Mouse (Mus musculus) neural tube, embryonic 14.5 days (tissue): ENCODE measurements at regions not wholly inside any gene's neighbourhood (a gene's known extent, or its start where the extent isn't known, plus 50 kb on each side); places are given as distances from the start of the nearest gene placed in this dataset.

Experiments used
- ATAC-seq: fragments of 200-750 bp; cut with Nextera tagmentation; 2 replicates; pipeline ENCODE4 v1.8.0; 2017; ENCODE audit warnings: low read depth, mild to moderate bottlenecking, moderate TSS enrichment, moderate library complexity
- H3K27ac ChIP-seq: fragments of 300-500 bp; sonication (generic); 2 replicates; pipeline ENCODE4 v1.5.1; 2014; ENCODE audit warnings: low read depth, mild to moderate bottlenecking, control low read depth, low read length, moderate library complexity, mixed read lengths
- H3K27me3 ChIP-seq: fragments of 300-500 bp; sonication (generic); 2 replicates; pipeline ENCODE4 v1.6.1; 2014; ENCODE audit warnings: low read length; ENCODE audit not compliant: control insufficient read depth, insufficient read depth
- H3K36me3 ChIP-seq: fragments of 300-500 bp; sonication (generic); 2 replicates; pipeline ENCODE4 v1.6.1; 2014; ENCODE audit warnings: low read length, mixed read lengths; ENCODE audit not compliant: control insufficient read depth, insufficient read depth
- H3K4me1 ChIP-seq: fragments of 300-500 bp; sonication (generic); 2 replicates; pipeline ENCODE4 v1.6.1; 2014; ENCODE audit warnings: low read length; ENCODE audit not compliant: control insufficient read depth, insufficient read depth
- H3K4me2 ChIP-seq: fragments of 300-500 bp; sonication (generic); 2 replicates; pipeline ENCODE4 v1.6.1; 2014; ENCODE audit warnings: mild to moderate bottlenecking, low read depth, low read length, control low read depth
- H3K4me3 ChIP-seq: fragments of 300-500 bp; sonication (generic); 2 replicates; pipeline ENCODE4 v1.5.1; 2014; ENCODE audit warnings: low read depth, low read length, control low read depth, mixed read lengths
- H3K9ac ChIP-seq: fragments of 300-500 bp; sonication (generic); replicated peaks from 2 replicates; pipeline ENCODE4 v1.6.1; 2014; ENCODE audit warnings: low read depth, mild to moderate bottlenecking, control low read depth, low read length, mixed read lengths
- H3K9me3 ChIP-seq: fragments of 300-500 bp; sonication (generic); 2 replicates; pipeline ENCODE4 v1.6.1; 2016; ENCODE audit warnings: low read length; ENCODE audit not compliant: control insufficient read depth
- WGBS: fragments of 180-500 bp; shearing (Covaris S2); extraction: QIAGEN DNeasy Blood & Tissue Kit; methylation state at CpG from one replicate; pipeline ENCODE4 v1.1.7; 2014; 5-methylcytosine and 5-hydroxymethylcytosine counted together

GRCm38 (mm10) chr7:71648314-71648713, 297.0 kb upstream of the Gm10295 start:
- Histone ChIP-seq H3K4me3 (no peak overlapping the region), H3K36me3 (no peaks in the 10 kb centered on the region), H3K4me1 (no peaks in the 10 kb centered on the region), H3K27me3 (no peaks in the 10 kb centered on the region), H3K9me3 (no peaks in the 10 kb centered on the region), H3K9ac (no peak overlapping the region), H3K27ac (no peak overlapping the region), H3K4me2 (no peak overlapping the region)
- ATAC-seq: no peak
- 68% methylated on average over 6 of the region's 6 CpGs for WGBS

- no peaks in the 10 kb centered on the region for H3K4me1 ChIP-seq
- WGBS: 88% methylated on average over 3 of the region's 3 CpGs
These were observed 295.7 kb upstream of the Gm10295 start for GRCm38 (mm10) chr7:71646944-71647343.

GRCm38 (mm10) chr7:71623048-71623447, 271.8 kb upstream of the Gm10295 start:
- Histone ChIP-seq H3K27ac (no peak overlapping the region), H3K4me2 (peak overlapping the region; percentile 42), H3K4me3 (peak overlapping the region; percentile 12; the same call in 1 of the 2 replicates), H3K9me3 (no peaks in the 10 kb centered on the region), H3K4me1 (0 out of 2 replicates have a peak, but pooled peaks cover 3% of the 10 kb centered on the region), H3K9ac (no peak overlapping the region; the same call in 1 of the 2 replicates), H3K36me3 (no peaks in the 10 kb centered on the region), H3K27me3 (no peaks in the 10 kb centered on the region)
- ATAC-seq: peak; percentile 61
- WGBS: 14% methylated on average over 13 of the region's 13 CpGs

More at GRCm38 (mm10) chr7:71646944-71647343, 295.7 kb upstream of the Gm10295 start:
- Histone ChIP-seq H3K4me3 (no peak overlapping the region), H3K9ac (no peak overlapping the region), H3K4me2 (no peak overlapping the region), H3K27me3 (no peaks in the 10 kb centered on the region), H3K27ac (no peak overlapping the region), H3K9me3 (no peaks in the 10 kb centered on the region), H3K36me3 (no peaks in the 10 kb centered on the region)
- no peak for ATAC-seq

- no peak for ATAC-seq
- Histone ChIP-seq H3K27me3 (no peaks in the 10 kb centered on the region), H3K4me2 (no peak overlapping the region), H3K36me3 (no peaks in the 10 kb centered on the region), H3K4me1 (no peaks in the 10 kb centered on the region), H3K4me3 (no peak overlapping the region), H3K27ac (no peak overlapping the region), H3K9me3 (no peaks in the 10 kb centered on the region), H3K9ac (no peak overlapping the region)
- WGBS: 61% methylated on average over 2 of the region's 2 CpGs
These were observed 251.9 kb upstream of the Gm10295 start for GRCm38 (mm10) chr7:71603159-71603558.

- Histone ChIP-seq H3K27ac (no peak overlapping the region), H3K36me3 (no peaks in the 10 kb centered on the region), H3K27me3 (no peaks in the 10 kb centered on the region), H3K9ac (no peak overlapping the region), H3K9me3 (no peaks in the 10 kb centered on the region), H3K4me3 (no peak overlapping the region), H3K4me2 (no peak overlapping the region), H3K4me1 (no peaks in the 10 kb centered on the region)
- 91% methylated on average over 3 of the region's 3 CpGs for WGBS
- ATAC-seq: no peak
These were observed 245.5 kb upstream of the Gm10295 start for GRCm38 (mm10) chr7:71596780-71597179.

- 75% methylated on average over 5 of the region's 5 CpGs for WGBS
- H3K36me3 ChIP-seq: no peaks in the 10 kb centered on the region
- no peaks in the 10 kb centered on the region for H3K9me3 ChIP-seq
- no peaks in the 10 kb centered on the region for H3K27me3 ChIP-seq
- no peaks in the 10 kb centered on the region for H3K4me1 ChIP-seq
- H3K4me2 ChIP-seq: no peak overlapping the region
- H3K4me3 ChIP-seq: no peak overlapping the region
- no peak overlapping the region for H3K27ac ChIP-seq
- no peak for ATAC-seq
- no peak overlapping the region for H3K9ac ChIP-seq
These were observed 236.3 kb upstream of the Gm10295 start for GRCm38 (mm10) chr7:71587626-71588025.

GRCm38 (mm10) chr7:71583443-71584055, 232.3 kb upstream of the Gm10295 start:
- no peak overlapping the region for H3K4me3 ChIP-seq
- WGBS: 30% methylated on average over 1 of the region's 1 CpGs
- no peak overlapping the region for H3K27ac ChIP-seq
- H3K9ac ChIP-seq: no peak overlapping the region
- H3K4me2 ChIP-seq: no peak overlapping the region
- H3K4me1 ChIP-seq: no peaks in the 10 kb centered on the region
- H3K9me3 ChIP-seq: no peaks in the 10 kb centered on the region
- H3K27me3 ChIP-seq: no peaks in the 10 kb centered on the region
- no peaks in the 10 kb centered on the region for H3K36me3 ChIP-seq
- ATAC-seq: no peak

GRCm38 (mm10) chr7:71581746-71582145, 230.5 kb upstream of the Gm10295 start:
- no peaks in the 10 kb centered on the region for H3K4me1 ChIP-seq
- H3K4me2 ChIP-seq: no peak overlapping the region
- H3K27me3 ChIP-seq: no peaks in the 10 kb centered on the region
- H3K9ac ChIP-seq: no peak overlapping the region
- 27% methylated on average over 3 of the region's 3 CpGs for WGBS
- H3K36me3 ChIP-seq: no peaks in the 10 kb centered on the region
- no peaks in the 10 kb centered on the region for H3K9me3 ChIP-seq
- no peak overlapping the region for H3K27ac ChIP-seq
- no peak for ATAC-seq
- no peak overlapping the region for H3K4me3 ChIP-seq

GRCm38 (mm10) chr7:71560296-71560936, 209.1 kb upstream of the Gm10295 start:
- no peak overlapping the region for H3K4me3 ChIP-seq
- H3K27ac ChIP-seq: no peak overlapping the region
- H3K9ac ChIP-seq: no peak overlapping the region
- no peak for ATAC-seq
- H3K27me3 ChIP-seq: no peaks in the 10 kb centered on the region
- H3K4me2 ChIP-seq: no peak overlapping the region
- 49% methylated on average over 2 of the region's 2 CpGs for WGBS
- no peaks in the 10 kb centered on the region for H3K4me1 ChIP-seq
- H3K36me3 ChIP-seq: no peaks in the 10 kb centered on the region
- no peaks in the 10 kb centered on the region for H3K9me3 ChIP-seq
